8 mouse cellular contexts compared by ENCODE assay signal in the genomic region with DNA sequence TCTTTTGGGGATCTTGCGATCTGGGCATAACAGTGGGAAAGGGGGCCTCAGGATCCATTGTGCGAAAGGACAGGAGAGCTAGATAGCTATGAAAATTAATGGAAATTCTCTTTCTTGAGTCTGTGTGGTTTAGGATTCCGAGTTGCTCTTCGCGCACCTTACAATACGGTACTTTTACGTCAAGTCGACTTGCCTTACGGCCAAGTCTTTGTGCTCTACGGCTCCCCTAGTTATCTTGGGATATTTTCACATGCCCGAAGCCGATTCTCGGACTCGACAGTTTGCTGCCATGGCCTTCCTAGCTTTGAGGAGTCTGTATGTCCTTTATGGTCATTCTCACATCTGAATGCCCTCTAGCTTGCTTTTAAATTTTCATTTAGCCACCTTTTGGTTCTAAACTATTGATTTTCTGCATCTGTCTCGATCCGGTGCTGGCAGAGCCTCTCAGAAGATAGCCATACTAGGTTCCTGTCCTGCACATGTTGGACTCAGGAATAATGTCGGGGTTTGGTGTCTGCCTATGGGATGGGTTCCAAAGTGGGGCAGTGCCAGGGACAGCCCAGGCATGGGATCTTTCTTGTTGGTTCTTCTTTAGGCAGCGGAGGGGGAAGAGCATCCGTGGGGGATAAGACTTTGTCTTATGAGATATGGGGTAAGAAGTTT.
DNase-seq lines count a peak whose midpoint lies in the region; ATAC-seq and TF ChIP-seq lines count a peak whose summit lies in the region.

No protein-coding gene starts in this region.

- H3K4me3 ChIP-seq in heart, adult 2 months = peak overlapping the region; percentile 38
- peak overlapping the region; percentile 36 for H3K4me3 ChIP-seq in limb, embryonic 14.5 days (replicated peaks; ENCODE audit: low read length)
- peak overlapping the region; percentile 42 for H3K4me3 ChIP-seq in midbrain, embryonic 15.5 days
- H3K4me3 ChIP-seq in stomach, embryonic 16.5 days (replicated peaks; ENCODE audit: low read length) = peak overlapping the region; percentile 47

- no peak for TF ChIP-seq EP300 in heart, adult 2 months (IDR thresholded peaks at IDR 0.05; ENCODE audit: insufficient read depth, low read depth, low read length)

- H3K4me1 ChIP-seq in heart, adult 2 months (ENCODE audit: control insufficient read depth, insufficient read depth, low read length) = no peaks in the 10 kb centered on the region
- no peaks in the 10 kb centered on the region for H3K4me1 ChIP-seq in limb, embryonic 14.5 days (ENCODE audit: control insufficient read depth, insufficient read depth, low read length)
- no peaks in the 10 kb centered on the region for H3K4me1 ChIP-seq in midbrain, embryonic 15.5 days
- H3K4me1 ChIP-seq in stomach, embryonic 16.5 days (ENCODE audit: control insufficient read depth, insufficient read depth, low read length) = no peaks in the 10 kb centered on the region

- no peaks in the 10 kb centered on the region for H3K79me2 ChIP-seq in heart, adult 2 months (replicated peaks; ENCODE audit: control insufficient read depth, insufficient read depth, low read length)

- 55% methylated on average over 19 of the region's 19 CpGs for WGBS in heart, adult 2 months
- WGBS in limb, embryonic 14.5 days = 53% methylated on average over 19 of the region's 19 CpGs
- WGBS in midbrain, embryonic 15.5 days = 59% methylated on average over 19 of the region's 19 CpGs
- WGBS in stomach, embryonic 16.5 days = 46% methylated on average over 19 of the region's 19 CpGs

- peak overlapping the region; percentile 65; the same call in 1 of the 2 replicates for H3K9ac ChIP-seq in heart, adult 2 months (ENCODE audit: low read depth, low read length)
- H3K9ac ChIP-seq in limb, embryonic 14.5 days (ENCODE audit: low read depth, low read length, severe bottlenecking) = peak overlapping the region; percentile 41
- no peak overlapping the region; the same call in 1 of the 2 replicates for H3K9ac ChIP-seq in midbrain, embryonic 15.5 days
- peak overlapping the region; percentile 56 for H3K9ac ChIP-seq in stomach, embryonic 16.5 days (ENCODE audit: low read length)

- intact Hi-C loops in heart, adult 2 months (cut with DNase I) = no loop called here

- TF ChIP-seq POLR2A in heart, adult 2 months (IDR thresholded peaks at IDR 0.05; ENCODE audit: insufficient read depth, low read depth, low read length) = no peak
- TF ChIP-seq POLR2A in limb, embryonic 14.5 days (IDR thresholded peaks at IDR 0.05; ENCODE audit: borderline replicate concordance, extremely low read depth, insufficient read depth, insufficient read length) = no peak

- DNase-seq in 3T3-L1 (ENCODE audit: low read depth, low spot score) = peak; percentile 84
- DNase-seq in adrenal gland, adult 8-10 months = peak; percentile 13
- DNase-seq in embryo, embryonic 9.5 days (ENCODE audit: extremely low spot score) = peak; percentile 34
- DNase-seq in heart, adult 2 months = peak; percentile 40 to 68
- peak; percentile 25 for DNase-seq in kidney, adult 18-20 months
- peak; percentile 73 for DNase-seq in limb, embryonic 14.5 days (ENCODE audit: low spot score)

- no peak overlapping the region for H3K27ac ChIP-seq in heart, adult 2 months
- H3K27ac ChIP-seq in limb, embryonic 14.5 days (replicated peaks; ENCODE audit: low read depth, low read length) = no peak overlapping the region
- H3K27ac ChIP-seq in midbrain, embryonic 15.5 days = no peak overlapping the region
- no peak overlapping the region for H3K27ac ChIP-seq in stomach, embryonic 16.5 days (ENCODE audit: low read length)

- no peaks in the 10 kb centered on the region for H3K27me3 ChIP-seq in heart, adult 2 months (ENCODE audit: control insufficient read depth, insufficient read depth, low read length)
- no peaks in the 10 kb centered on the region for H3K27me3 ChIP-seq in limb, embryonic 14.5 days (ENCODE audit: control insufficient read depth, insufficient read depth, low read length)
- H3K27me3 ChIP-seq in midbrain, embryonic 15.5 days (replicated peaks) = no peaks in the 10 kb centered on the region
- no peaks in the 10 kb centered on the region for H3K27me3 ChIP-seq in stomach, embryonic 16.5 days (ENCODE audit: control insufficient read depth, insufficient read depth, low read length)

- no peaks in the 10 kb centered on the region for H3K9me3 ChIP-seq in limb, embryonic 14.5 days (ENCODE audit: control insufficient read depth, low read length)
- no peaks in the 10 kb centered on the region for H3K9me3 ChIP-seq in midbrain, embryonic 15.5 days
- no peaks in the 10 kb centered on the region for H3K9me3 ChIP-seq in stomach, embryonic 16.5 days (replicated peaks; ENCODE audit: control insufficient read depth, low read length)

- no peak for TF ChIP-seq CTCF in heart, adult 2 months (IDR thresholded peaks at IDR 0.05)

- no peaks in the 10 kb centered on the region for H3K36me3 ChIP-seq in heart, adult 2 months (ENCODE audit: control insufficient read depth, insufficient read depth, low read length)
- H3K36me3 ChIP-seq in limb, embryonic 14.5 days (ENCODE audit: control insufficient read depth, insufficient read depth, low read length) = no peaks in the 10 kb centered on the region
- no peaks in the 10 kb centered on the region for H3K36me3 ChIP-seq in midbrain, embryonic 15.5 days (replicated peaks)
- no peaks in the 10 kb centered on the region for H3K36me3 ChIP-seq in stomach, embryonic 16.5 days (ENCODE audit: control insufficient read depth, insufficient read depth, low read length)

- H3K4me2 ChIP-seq in limb, embryonic 14.5 days (replicated peaks; ENCODE audit: low read depth, low read length, severe bottlenecking) = peak overlapping the region; percentile 28
- H3K4me2 ChIP-seq in midbrain, embryonic 15.5 days = peak overlapping the region; percentile 33
- H3K4me2 ChIP-seq in stomach, embryonic 16.5 days (ENCODE audit: low read depth, low read length) = no peak overlapping the region

- no peak for ATAC-seq in limb, embryonic 14.5 days (ENCODE audit: low FRiP score, low read depth)
- ATAC-seq in midbrain, embryonic 15.5 days (replicated peaks) = peak; percentile 87
- no peak for ATAC-seq in stomach, embryonic 16.5 days (ENCODE audit: insufficient read depth, low FRiP score)

Comparison
In these comparisons a context has a peak if more than half of its experiments do, and no peak if none do; other contexts are left out.
1. DNase-seq: peak in every context shown above with its lines; median percentile 84 in 3T3-L1; 73 in limb, embryonic 14.5 days; 54 in heart, adult 2 months; 34 in embryo, embryonic 9.5 days; 25 in kidney, adult 18-20 months; 13 in adrenal gland, adult 8-10 months.